Mouse (Mus musculus): ENCODE results near the gene Slc9a5.

- TF ChIP-seq CTCF (IDR thresholded peaks at IDR 0.05; ENCODE audit: control insufficient read depth, insufficient read depth, low read length) (no peak), POLR2A (IDR thresholded peaks at IDR 0.05; ENCODE audit: borderline replicate concordance, control insufficient read depth, low read depth, low read length) (no peak)
Observed at GRCm38 (mm10) chr8:105356681-105357080, 8.0 kb downstream of the Slc9a5 start.
